Mouse (Mus musculus) olfactory bulb, adult 2 months (tissue): Measurements from ENCODE around the gene Sptlc2. TPM values are rescaled to one million over a fixed set of nuclear protein-coding genes. Genes with fewer than 3 reads are reported as not detected.
A peak's percentile ranks its signal among the peaks of the same experiment; 100 is the strongest.
"Not testable (repeated sequence)": the region's sequence is repeated elsewhere in the genome, so short reads cannot be mapped to it uniquely, and the experiment has no call there.

Source experiments
- H3K27ac ChIP-seq: fragments of 200-500 bp; 2 replicates; pipeline ENCODE4 v1.5.1; 2012; ENCODE audit warnings: low read depth, low read length; ENCODE audit not compliant: insufficient read depth
- H3K4me1 ChIP-seq: fragments of 200-500 bp; 2 replicates; pipeline ENCODE4 v1.6.1; 2012; ENCODE audit warnings: low read length; ENCODE audit not compliant: control insufficient read depth, insufficient read depth
- H3K4me3 ChIP-seq: fragments of 200-500 bp; 2 replicates; pipeline ENCODE4 v1.5.1; 2012; ENCODE audit warnings: mild to moderate bottlenecking, low read depth, low read length, moderate library complexity; ENCODE audit not compliant: insufficient read depth
- CTCF ChIP-seq: fragments of 200-500 bp; IDR thresholded peaks from 2 replicates; pipeline ENCODE4 v1.5.1; 2012; ENCODE audit warnings: low read depth, mild to moderate bottlenecking, low read length, moderate library complexity; ENCODE audit not compliant: insufficient read depth
- POLR2A ChIP-seq: fragments of 200-500 bp; IDR thresholded peaks from 2 replicates; pipeline ENCODE4 v1.6.1; 2012; ENCODE audit warnings: mild to moderate bottlenecking, low read depth, low read length, moderate library complexity; ENCODE audit not compliant: insufficient read depth
- WGBS: fragments of 180-500 bp; shearing (Covaris S2); methylation state at CpG from one replicate; pipeline ENCODE4 v1.1.7; 2018; 5-methylcytosine and 5-hydroxymethylcytosine counted together
- polyA plus RNA-seq: library from polyadenylated mRNA; stranded (reverse); fragments of >200 nt; gene quantifications from 2 replicates; pipeline ENCODE4 v1.2.4, GENCODE M21; 2012; ENCODE audit warnings: low replicate concordance; ENCODE audit not compliant: missing spikeins, insufficient read depth, insufficient read length

Gene Sptlc2
- polyA plus RNA-seq, 1 experiment, result not detected

- no peak overlapping the region for H3K27ac ChIP-seq
- H3K4me1 ChIP-seq, result no peaks in the 10 kb centered on the region
- 53% methylated on average over 14 of the region's 14 CpGs for WGBS
- no peak overlapping the region for H3K4me3 ChIP-seq
- TF ChIP-seq POLR2A, result no peak
- no peak for TF ChIP-seq CTCF
These were observed 108.3 kb downstream of the Sptlc2 start for GRCm38 (mm10) chr12:87279879-87280278.

- Histone ChIP-seq H3K4me3 (no peak overlapping the region), H3K4me1 (no peaks in the 10 kb centered on the region), H3K27ac (no peak overlapping the region)
- WGBS, result 73% methylated on average over 3 of the region's 3 CpGs
- TF ChIP-seq CTCF, result no peak
- no peak for TF ChIP-seq POLR2A
These were observed 108.8 kb downstream of the Sptlc2 start for GRCm38 (mm10) chr12:87279350-87279749.

- H3K4me1 ChIP-seq, result no peaks in the 10 kb centered on the region
- no peak for TF ChIP-seq CTCF
- TF ChIP-seq POLR2A, result no peak
- no peak overlapping the region for H3K4me3 ChIP-seq
- no peak overlapping the region for H3K27ac ChIP-seq
- 37% methylated on average over 6 of the region's 6 CpGs for WGBS
These were observed 109.9 kb downstream of the Sptlc2 start for GRCm38 (mm10) chr12:87278118-87278730.

- not testable (repeated sequence) for H3K4me1 ChIP-seq, H3K27ac ChIP-seq, H3K4me3 ChIP-seq
- WGBS, result 92% methylated on average over 4 of the region's 4 CpGs
These were observed 110.9 kb downstream of the Sptlc2 start for GRCm38 (mm10) chr12:87277251-87277650.

- WGBS, result 88% methylated on average over 9 of the region's 9 CpGs
- no peak overlapping the region for H3K4me3 ChIP-seq
- H3K4me1 ChIP-seq, result no peaks in the 10 kb centered on the region
- H3K27ac ChIP-seq, result no peak overlapping the region
- TF ChIP-seq POLR2A (no peak), CTCF (no peak)
These were observed 113.0 kb downstream of the Sptlc2 start for GRCm38 (mm10) chr12:87274853-87275831.

GRCm38 (mm10) chr12:87267682-87268081, 120.5 kb downstream of the Sptlc2 start:
- TF ChIP-seq POLR2A (no peak), CTCF (no peak)
- WGBS, result 9% methylated on average over 4 of the region's 4 CpGs
- H3K4me1 ChIP-seq, result peaks cover 4% of the 10 kb centered on the region
- H3K4me3 ChIP-seq, result no peak overlapping the region
- H3K27ac ChIP-seq, result no peak overlapping the region

GRCm38 (mm10) chr12:87266827-87267603, 121.1 kb downstream of the Sptlc2 start:
- Histone ChIP-seq H3K27ac (peak overlapping the region; percentile 91), H3K4me1 (peaks cover 4% of the 10 kb centered on the region), H3K4me3 (peak overlapping the region; percentile 93)
- WGBS, result under 1% methylated on average over 31 of the region's 31 CpGs
- TF ChIP-seq CTCF, result no peak
- TF ChIP-seq POLR2A, result no peak; the same call in 1 of the 2 replicates

- peak within 1 kb of the TSS; percentile 93 for H3K4me3 ChIP-seq
- peak within 1 kb of the TSS; percentile 91 for H3K27ac ChIP-seq
- peaks cover 4% of the 10 kb centered on the region for H3K4me1 ChIP-seq
- TF ChIP-seq CTCF (no peak), POLR2A (peak; percentile 91)
- under 1% methylated on average over 31 of the region's 31 CpGs for WGBS
These were observed 121.9 kb downstream of the Sptlc2 start, which contains the start of the genes Vipas39 and Ahsa1 for GRCm38 (mm10) chr12:87266108-87266826. Vipas39 (minus strand) TSS chr12:87266256. Ahsa1 (plus strand) TSS chr12:87266479.

GRCm38 (mm10) chr12:87265444-87265843, 122.7 kb downstream of the Sptlc2 start:
- 12% methylated on average over 11 of the region's 11 CpGs for WGBS
- Histone ChIP-seq H3K27ac (no peak overlapping the region), H3K4me1 (peaks cover 4% of the 10 kb centered on the region), H3K4me3 (peak overlapping the region; percentile 21; the same call in 1 of the 2 replicates)
- no peak for TF ChIP-seq CTCF
- no peak for TF ChIP-seq POLR2A
